Mouse (Mus musculus) lung, adult 18-20 months (tissue): ENCODE data around the gene Tlx3.

Experiments used
- DNase-seq, 2 experiments: peaks; one replicate each; pipeline ENCODE4 v3.0.0; 2022; ENCODE audit warnings: mixed read lengths in 2 of 2

Gene Tlx3

DNA sequence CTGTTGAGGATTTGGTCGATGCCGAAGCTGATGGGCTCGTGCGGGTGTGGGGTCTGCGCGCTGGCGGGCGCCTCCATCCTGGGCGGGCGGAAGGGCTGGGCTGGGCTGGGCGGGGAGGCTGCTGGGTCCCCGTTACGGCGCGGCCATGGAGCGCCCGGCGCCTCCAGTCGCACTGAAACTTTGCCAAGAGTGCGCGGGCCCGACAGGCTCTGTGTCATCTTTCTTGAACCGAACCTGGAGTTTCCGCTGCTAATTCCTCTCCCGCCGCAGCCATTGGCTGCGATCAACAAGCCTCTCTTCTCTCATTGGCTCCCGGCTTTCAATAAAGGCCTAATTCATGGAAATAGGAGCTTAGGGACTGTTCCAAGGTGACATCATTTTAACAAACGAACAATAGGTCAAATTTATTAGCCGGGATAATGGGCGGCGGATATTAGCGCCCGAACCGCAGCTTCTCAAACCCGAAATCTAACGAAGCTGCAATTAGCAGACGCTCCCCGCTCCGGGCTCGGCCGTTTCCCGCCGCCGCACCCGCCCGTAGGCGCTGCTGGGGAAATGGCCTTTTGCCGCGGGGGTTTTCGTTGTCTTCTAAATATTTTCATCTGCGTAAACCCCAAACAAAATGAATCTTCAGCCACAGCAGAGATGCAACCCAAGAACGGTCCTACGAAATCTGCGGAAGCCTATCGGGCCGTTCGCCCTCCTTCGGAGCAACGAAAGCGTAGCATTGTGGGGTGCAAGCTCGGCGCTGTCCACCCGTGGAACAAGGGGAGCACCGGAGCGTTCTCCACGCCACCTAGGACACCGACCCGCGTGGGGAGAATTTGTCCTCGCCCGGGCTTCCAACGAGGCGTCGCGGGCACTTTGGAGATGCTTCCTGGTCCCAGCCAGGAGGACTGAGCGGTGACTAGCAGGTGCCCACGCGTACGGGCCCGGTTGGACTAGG is at the start of gene Tlx3:
Gene Tlx3, minus strand, starts transcription at position 207 of the 946 bp plus-strand sequence.
- no peak for DNase-seq

DNA sequence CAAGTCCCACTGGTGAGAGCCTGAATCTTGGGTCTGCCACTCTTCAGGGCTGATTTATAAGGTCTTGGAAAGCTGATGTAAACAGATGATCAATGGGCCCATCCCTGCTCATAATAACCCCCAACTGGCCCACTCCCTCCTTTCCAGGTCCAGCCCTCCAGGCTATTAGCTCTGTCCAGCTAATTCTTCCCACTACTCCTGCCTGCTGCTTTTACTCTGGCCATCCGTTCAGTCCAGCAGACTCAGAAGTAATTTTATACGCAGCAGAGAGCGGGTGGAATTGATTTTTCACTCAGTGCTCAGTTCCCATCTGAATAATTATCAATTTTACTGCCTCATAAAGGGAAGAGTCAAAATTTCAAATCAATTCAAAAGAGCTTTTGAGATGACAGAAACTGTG is 36.9 kb upstream of the Tlx3 start:
- DNase-seq, result no peak

DNA sequence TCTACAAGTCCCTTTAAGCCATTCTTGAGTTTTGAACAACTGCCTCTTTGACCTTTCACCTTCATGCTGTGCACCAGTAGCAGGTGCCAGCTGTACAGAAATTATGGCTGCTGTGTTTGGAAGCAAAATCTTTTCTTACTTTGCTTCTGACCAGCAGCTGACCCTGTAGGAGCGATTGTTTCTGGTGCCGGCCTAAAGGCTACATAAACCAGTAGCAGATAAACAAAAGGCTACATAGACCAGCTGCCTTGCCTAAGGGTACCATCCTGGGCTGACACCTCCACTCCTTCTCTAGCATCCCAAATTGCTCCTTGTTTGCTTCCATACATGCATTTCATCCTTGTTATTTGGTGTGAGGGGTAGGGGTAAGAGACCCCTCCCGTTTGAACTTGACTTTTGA is 30.7 kb upstream of the Tlx3 start:
- DNase-seq, result no peak

DNA sequence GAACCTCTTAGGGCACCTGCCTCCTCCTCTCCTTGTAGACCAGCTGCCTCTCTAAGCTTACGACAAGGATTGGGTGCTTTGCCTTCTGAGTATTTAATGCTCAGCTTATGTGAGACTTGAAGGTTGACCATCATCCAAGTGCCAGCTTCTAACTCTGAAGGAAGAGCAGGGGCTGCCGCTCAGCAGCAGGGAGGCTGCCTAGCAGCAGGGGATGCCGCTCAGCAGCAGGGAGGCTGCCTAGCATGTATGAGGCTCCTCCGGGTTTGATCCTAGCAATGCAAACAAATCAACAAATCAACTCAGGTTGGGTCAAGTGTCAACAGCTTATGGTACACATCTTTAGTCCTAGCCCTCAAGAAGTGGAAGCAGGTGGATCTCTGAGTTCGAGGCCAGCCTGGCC is 28.7 kb upstream of the Tlx3 start:
- no peak for DNase-seq

DNA sequence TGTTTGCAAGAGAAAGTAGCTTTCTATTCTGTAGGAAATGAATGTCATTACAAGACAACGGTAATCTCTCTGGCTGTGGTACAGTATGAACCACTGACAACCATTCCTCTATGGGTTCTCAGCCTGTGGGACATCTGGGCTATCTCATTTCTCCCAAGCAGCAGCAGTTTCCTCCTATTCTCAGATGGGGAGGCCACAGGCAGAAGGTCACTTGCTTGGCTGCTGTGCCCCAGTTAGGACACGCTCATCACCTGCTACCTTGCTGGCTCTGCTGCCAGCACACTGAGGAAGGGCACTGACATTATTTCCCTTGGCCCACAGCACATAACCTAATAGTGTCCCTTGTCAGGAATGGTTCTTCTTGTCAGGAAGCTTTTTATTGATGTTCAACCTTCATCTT is 24.8 kb upstream of the Tlx3 start:
- DNase-seq, result no peak

DNA sequence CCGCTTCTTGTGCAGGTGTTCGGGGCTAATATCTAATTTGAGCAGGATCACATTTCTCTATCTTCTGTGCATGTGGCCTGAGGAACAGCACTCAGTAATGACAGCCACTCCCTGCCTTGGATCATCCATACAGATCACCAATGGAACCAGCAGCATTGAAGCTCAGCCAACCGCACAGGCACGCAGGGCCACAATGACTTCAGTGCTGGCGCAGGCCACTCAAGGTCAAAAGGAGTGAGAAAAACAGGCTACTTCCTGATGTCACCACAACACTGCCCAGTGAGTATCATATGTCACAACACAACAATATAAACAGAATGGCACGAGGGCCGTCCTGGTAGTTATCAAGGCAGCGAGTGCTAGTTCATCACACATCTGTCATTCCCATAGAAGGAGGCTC is 23.1 kb upstream of the Tlx3 start:
- DNase-seq, result no peak

DNA sequence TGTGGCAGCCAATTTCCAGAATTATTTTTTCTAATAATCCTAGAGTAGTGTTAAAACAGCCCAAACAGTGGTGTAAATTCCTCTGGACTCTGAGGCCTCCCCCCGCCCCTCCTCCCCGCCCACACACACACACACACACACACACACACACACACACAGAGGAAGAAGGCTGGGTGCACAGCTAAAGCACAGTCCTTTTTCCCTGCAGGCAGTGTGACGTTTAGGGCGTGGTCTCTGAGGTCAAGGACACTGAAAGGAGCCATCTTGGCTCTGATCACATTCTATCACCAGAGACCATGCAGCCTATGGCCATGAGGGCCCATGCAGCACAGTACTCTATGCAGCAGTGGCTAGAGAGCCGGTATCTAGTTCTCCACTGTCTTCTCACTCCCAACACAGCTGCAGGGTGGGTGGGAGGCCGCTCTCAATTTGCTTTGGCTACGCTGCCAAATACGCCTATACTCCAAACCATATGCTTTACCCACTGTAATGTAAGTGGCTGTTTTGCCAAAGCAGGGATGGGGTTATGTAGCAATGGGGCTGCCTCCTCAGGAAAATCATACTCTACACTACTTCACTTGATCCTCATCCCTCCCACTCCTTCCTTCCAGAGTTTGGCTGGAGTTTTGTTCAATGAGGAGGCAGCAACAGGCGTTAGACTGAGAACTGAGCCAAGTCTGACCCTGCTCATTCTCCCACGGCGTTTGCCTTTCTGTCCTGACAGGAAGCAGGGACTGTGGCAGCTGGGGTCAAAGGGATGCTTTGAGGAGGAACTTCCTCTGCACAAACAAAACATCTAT is 18.4 kb upstream of the Tlx3 start:
- no peak for DNase-seq

DNA sequence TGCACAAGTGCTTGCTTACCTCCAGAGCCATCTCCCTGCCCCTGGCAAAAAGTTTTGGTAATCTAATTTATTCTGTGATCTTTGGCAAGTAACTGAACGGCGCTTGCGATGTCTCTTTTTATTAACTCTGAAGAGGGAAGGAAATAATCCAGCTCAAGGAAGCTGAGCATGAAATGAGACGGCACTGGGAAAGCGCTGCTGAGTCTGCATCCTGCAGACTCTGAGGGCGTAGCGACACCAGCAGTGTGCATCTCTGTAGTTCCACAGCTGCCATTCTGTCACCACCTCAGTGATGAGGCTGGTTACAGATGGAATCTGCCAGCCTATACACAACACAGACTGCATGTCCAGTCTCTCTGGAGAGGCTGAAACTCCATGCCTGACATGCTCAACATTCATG is 17.4 kb upstream of the Tlx3 start:
- DNase-seq, result no peak

DNA sequence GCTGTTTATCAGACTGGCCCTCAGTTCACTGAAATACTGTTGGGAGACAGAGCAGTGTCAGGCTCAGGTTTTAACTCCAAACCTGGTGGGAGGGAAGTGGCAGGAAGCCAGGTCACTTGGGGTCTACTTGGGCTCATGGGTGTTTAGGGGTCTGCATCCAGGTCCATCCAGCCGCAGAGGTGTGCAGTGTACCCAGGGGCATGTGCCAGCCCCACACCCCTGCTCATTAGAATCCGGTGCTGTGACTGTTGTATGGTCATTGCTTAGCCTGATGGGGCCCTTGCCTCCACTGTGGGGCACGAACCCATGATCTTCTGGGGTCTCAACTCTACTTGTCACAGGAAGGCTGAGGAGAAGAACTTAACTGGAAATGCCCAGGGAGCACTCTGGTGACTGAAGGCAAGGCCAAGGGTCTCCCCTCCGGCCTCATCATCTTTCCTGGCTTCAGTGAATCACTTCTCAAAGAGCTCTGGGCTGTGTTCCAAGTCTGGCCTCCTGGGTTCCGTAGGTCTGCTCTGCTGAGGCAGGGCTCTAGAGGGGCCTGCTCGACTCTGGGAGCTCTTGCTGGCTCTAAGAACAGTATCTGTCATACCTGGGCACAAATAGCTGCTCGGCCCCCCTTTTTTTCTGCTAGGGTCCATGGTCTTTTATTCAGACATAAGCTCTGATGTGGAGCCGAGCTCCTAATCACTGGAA is 14.1 kb upstream of the Tlx3 start:
- no peak for DNase-seq

DNA sequence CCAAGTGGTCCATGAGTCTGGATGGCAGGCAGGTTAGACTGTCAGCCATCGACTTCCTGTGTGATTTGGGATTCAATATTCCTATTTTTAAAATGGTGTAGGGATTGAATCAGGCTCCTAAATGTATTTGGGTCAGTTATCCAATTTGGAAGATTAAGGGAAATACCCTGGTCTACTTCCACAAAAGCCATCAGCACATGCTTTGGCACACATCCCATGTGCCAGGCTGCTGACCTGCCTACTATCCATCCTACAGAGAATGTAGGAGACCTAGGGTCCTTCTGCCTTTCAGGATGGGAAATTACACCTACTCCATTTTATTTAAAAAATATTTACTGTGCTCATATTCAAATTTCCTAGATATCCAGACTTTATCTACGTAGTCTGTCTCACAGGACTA is 4.0 kb upstream of the Tlx3 start:
- no peak for DNase-seq

DNA sequence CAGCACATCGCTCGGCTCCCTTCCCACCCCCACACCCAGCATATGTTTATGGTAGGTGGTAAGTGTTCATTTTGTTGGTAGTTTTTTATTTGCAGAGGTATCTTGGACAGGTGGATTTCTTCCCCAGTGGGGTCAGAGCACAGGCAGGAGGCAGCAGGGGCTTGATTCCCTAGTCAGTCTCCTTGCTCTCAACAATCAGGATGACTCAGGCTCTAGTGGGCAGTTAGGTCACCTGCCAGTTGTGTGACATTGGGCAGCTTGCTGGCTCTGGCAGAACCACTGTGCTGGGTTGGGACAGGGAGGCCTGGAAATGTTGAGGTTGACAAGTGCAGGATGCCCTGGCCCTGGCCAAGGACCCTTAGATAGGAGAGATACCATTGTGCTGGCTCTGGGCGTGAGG is 1.6 kb upstream of the Tlx3 start:
- DNase-seq, result no peak

DNA sequence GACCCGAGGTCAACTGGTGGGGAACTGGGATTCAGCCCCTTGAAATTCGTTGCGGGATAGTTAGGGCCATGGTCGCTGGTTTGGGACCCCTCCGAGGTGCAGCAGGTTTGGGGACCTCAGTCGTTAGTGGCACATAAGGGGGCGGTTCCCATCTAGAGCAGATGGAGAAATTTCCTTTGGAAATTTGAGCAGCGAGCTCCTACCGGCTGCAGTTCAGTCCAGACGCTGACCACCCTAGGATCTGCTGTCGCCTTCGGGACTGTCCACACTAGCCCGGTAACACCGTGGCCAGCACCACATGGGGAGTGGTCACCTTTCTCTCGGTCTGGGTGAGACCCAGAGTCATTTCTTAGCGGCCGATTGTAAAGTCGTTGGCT is 928 bp upstream of the Tlx3 start:
- DNase-seq, result no peak

DNA sequence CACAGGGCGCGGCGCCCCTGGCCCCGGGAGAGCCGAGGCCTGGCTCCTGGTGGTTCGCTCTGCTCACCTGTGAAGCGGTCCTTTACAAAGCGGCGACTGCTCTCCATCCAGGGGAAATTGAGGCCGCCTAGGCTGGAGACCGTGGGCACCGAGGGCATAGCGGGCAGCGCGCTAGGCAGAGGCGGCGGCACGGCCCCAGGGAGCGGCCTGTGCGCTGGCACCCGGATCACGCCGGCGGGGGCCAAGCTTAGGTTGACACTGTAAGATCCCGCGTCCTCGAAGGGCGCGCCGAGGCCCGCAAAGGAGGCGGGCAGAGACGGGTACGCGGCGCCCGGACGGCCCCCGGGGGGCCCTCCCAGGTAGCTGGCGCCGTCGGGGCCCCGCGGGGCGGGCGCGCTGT is 417 bp downstream of the Tlx3 start:
- no peak for DNase-seq

DNA sequence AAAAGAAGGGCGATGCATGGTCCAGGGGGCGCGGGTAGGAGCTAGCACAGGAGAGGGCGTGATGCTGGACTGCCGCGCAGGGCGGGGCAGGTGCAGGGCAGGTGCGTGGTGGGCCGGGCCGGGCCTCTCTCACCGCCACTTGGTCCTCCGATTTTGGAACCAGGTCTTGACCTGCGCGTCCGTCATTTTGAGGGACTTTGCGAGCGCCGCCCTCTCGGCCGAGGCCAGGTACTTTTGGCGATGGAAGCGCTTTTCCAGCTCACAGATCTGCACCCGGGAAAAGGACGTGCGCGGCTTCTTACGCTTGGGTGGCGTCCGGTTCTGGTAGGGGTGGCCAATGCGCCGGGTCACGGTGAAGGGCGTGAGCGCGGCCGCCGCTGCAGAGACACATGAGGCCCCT is 1.1 kb downstream of the Tlx3 start:
- DNase-seq, result no peak

DNA sequence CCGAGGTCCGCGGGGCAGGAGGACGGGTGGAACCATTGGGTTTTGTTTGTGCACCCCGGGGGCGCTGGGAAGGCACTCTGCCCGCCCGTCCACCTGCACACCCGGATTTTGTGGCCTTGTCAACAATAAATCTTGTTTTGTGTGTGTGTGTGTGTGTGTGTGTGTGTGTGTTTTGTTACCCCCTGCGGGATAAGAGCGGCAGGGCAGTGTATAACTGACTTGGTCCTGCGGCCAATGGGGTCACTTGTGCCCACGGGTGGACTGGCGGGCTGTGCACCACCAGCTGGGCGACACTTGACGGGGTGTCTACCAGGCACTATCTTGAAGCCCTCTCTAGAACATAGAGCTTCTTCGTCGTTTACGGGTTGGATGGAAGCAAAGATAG is 1.8 kb downstream of the Tlx3 start:
- DNase-seq, result no peak

DNA sequence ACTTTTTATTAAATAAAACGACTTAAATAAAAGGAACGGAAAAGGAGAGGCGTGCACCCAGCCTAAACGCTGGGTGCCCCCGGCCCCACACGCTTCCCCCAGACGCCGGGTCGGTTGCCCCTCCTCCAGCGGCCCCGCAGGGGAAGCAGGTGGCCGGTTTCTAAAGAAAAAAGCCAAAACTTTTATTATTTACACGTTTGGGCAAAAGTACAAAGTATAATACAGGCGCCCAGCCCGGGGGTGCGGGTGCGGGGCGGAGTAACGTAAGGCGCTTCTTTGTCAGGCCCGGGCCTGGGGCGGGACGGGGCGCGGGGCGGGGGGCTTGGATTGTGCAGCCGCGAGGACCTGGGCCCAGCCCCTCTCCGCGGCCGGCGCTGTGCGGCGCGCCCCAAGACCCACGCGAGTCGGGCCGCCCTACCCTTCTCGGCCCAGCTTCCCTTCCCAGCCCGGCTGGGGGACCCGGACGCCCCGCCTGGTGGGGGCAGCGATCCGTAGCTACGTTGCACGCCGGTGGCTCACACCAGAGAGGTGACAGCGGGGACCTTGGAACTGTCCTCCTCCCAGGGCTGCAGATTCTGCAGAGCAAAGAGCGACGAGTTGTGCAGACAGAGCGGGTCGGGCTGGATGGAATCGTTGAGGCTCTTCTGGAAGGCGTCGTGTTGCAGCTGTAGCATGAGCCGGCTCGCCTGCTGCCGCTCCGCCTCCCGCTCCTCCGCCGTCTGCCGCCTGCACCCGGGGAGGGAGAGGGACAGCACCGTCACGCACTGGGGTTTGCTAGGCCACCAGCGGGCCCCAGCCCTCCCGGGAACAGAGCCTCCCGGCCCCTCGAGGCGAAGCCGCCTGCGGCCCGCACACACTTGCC is 2.4 kb downstream of the Tlx3 start:
- no peak for DNase-seq

DNA sequence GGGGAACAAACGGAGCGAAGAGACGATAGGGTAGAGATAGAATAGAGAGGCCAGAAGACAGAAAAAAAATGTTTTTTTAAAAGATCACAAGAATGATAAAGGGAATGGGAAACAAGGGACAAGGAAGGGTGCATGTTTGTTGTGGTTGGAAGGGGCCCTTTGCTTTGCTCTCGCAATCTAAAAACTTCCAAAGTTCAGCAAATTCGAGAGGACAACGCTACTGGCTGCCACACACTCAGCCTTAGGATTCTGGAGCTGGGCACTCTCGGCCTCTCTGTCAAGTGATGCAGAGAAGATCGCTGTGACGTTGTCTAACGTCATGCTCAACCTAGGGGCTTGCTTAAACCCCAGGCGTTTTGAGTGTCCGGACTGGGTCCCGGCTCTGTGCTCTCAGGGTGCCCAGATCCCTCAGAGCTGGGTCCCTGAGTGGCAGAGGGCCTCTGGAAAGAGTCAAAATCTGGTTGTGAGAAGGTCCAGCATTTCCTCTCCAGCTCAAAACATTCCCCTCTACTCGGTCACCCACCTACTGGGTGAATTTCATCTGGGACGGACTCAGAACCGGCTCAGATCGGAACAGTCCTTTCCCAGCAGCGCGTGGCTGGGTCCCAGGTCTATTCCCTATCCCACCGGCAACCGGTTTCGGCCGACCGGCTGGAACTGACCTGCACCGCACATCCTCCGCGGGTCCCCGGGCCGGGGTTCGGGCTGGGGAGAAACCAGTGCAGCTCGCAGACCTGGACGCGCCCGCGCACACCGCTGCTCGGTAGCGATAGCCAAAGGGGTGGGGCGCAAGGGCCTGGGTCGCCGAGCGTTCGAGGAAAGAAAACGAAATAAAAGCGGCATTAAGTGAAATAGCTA is 3.3 kb downstream of the Tlx3 start:
- no peak for DNase-seq

DNA sequence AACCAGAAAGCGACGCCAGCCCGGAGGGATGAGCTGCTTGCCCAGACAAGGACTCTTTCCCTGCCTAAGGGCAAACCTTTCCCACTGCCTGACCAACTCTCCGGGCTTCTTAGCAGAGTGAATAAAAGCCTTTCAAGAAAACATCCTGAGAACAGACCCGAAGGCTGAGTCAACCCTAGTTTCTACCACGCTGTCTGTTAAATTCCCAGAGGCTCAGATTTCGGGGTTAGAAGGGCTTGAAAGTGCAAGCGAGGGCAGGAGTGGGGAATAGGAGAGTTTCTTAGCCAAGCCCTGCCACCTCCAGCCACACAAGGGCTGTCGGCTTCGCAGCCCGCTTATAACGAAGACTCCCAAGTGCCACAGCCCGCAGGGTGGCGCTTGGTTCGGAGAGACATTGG is 4.3 kb downstream of the Tlx3 start:
- no peak for DNase-seq

DNA sequence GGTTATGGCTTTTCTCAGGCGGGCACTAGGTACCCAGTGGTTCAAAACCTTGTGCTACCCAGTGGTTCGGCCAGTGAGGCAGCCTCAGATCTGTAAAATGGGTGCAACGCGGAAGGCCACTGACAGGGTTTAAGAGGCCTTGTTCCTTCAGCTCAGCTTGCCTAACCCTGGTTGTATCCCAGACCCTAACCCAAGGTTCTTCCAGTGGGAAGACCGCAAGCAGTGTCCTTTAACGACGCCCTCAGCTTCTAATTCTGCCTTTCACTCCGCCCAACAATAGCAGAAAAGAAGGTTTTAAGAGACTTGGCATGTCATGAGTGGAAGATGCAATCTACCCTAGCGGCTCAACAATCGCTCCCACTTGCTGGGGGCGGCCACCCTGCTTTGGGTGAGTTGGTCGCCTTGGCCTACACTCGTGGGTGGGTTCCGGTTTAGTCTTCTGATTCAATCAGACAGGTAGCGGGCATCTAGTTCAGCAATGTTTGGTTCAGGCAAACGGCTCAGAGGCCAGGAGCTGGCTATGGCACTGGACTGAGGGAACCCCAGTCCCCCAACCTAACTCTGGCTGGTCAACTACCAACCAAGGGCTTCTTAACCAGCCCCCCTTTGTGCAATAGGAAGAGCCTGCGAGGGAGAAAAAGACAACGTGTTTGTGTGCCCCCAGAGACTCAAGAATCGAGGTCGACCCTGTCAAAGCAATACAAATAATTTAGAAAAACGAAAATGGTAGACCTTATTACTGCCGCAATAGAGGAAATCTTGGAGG is 4.9 kb downstream of the Tlx3 start:
- no peak for DNase-seq

DNA sequence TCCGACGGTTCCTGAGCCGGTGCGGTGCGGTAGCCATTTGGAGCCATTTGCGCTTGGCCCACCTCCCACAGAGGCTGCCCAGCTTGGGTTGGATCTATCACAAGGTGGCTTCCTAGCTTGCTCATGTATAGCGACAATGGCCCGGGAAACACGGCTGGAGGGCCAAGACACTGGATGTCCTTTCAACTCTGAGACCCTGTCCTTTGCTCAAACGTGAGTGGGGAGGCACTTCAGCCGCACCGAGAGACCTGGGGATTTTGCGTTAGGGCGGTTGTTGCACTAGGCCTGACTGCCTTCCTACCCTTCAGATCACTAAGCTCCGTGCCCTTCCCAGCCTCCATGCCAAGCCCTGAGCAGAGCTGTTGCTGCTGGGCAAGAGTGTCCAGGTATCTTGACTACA is 5.7 kb downstream of the Tlx3 start:
- DNase-seq, result no peak

DNA sequence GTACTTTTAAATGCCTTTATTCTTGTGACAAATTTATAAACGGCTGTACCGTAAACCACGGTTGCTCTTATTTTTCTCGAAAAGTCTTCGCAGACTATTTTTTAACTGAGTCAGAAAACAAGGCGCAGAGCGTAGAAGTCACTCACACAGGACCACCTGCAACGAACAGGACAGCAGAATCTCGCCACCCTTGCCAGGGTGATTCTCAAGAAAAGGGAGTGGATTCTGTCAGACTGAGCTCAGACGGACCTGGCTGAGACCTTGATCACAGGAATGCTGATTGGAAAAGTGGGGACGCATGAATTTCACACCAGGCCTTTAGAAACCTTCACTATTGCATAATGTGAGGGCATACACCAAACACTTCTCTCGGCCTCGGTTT is 6.3 kb downstream of the Tlx3 start:
- no peak for DNase-seq
